Mouse (Mus musculus) left cerebral cortex, postnatal 10 days (tissue): ENCODE results near the gene Clcn3. TPM values are rescaled to one million over a fixed set of nuclear protein-coding genes. Genes with fewer than 3 reads are reported as not detected.

ENCODE experiments used
- DNase-seq, 2 experiments: peaks; one replicate each; pipeline ENCODE4 v3.0.0; 2021 to 2022; ENCODE audit warnings: low spot score in 2 of 2, mixed read lengths in 1 of 2; ENCODE audit errors: extremely low spot score in 1 of 2
- intact Hi-C: fragments of 180-260 bp; cut with DNase I; formaldehyde crosslinking; loops from one replicate; pipeline ENCODE4 v1.15.1; 2025
- total RNA-seq, 2 experiments: library from RNA; stranded (reverse); gene quantifications; 2 replicates each; pipeline ENCODE4 v1.2.3; 2021

Gene Clcn3
- total RNA-seq, 2 experiments from 2014 or later: 146 to 152 TPM

DNA sequence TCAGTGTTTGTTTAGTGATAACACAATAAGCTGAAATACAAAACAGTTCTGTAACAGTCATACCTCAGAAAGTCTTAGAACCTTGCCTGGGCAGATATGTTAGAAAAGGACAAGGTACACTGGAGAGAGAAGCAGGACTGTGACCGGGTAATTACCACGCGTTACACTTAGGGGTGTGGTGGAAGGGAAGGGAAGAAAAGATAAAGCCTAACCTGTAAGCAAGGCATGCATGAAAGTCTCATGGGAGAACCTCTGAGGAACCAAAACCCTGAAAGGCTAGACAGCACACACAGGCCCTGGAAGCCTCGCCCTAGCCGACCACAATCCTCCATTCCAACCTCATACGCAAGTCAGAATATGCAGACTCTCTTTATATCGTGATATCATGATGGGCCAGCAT, 26.3 kb downstream of the Clcn3 start:
- intact Hi-C loops: no loop called here
- no peak for DNase-seq

DNA sequence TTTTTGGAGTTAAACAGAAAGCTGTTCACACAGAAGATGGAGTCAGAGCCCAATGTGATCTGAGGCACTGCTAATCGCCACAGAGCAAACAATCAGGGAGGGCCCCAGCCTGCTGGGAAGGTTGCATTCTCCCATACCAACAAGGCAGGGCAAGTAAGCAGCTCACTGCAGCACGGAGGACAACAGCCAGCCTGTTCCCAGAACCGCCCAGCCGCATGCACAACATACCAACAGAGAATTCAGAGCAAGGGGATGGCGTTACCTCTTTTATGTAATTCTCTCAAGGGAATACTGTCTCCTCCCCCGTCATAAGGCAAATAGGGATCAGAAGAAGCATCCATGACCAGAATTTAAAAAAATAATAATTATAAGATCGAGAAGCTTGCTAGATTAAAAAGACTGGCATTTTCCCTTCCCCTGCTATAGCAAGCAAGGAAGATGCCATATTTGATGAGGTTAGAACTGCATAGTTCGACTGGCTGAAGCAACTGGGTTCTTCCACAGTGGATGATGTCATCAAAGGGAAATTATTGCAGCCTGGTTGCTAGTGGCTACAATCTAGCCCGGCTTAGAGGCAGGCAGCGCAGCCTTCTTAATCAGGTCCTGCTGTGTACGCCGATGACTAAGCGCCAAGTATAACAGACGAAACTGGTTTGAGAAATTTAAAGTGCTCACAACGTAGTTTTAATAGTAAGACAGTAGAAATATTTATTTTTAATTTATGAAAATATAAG, 28.7 kb downstream of the Clcn3 start:
- DNase-seq: peak; percentile 76 to 81
- intact Hi-C loops: no loop called here

DNA sequence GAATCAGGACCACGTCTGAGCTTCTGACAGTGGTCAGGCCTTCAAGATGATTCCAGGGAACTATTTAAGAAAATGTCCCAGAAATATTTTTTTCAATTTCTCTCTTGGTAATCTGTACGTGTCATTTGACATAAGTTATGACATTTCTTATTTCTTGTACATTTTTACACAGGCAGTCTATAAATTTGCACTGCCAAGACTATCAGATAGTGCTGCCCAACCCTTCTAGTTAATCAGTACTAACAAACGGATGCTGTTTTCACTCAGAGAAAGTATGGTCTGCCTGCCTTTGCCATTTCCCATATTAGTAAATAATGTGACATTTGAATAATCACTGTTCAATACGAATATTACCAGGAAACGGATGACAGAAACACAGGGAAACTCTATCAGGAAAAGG, 30.3 kb downstream of the Clcn3 start:
- no peak for DNase-seq
- intact Hi-C loops: no loop called here

DNA sequence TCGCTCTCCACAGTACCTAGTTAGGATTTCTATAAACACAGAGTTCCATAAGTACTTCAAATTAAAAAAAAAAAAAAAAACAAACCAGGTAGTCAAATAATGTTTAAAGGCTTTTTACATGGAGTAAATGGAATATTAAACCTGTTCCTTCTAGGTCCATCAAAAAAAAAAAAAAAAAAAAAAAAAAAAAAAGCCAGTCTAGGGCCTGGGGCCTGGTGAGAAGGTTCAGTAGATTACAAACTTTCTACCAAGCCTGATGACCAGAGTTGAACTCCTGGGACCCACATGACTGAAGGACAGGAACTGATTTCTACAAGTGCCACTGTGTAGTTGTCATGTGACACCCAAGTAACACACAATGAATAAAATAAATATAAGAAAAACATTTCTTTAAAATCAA, 31.3 kb downstream of the Clcn3 start:
- intact Hi-C loops: no loop called here
- no peak for DNase-seq

DNA sequence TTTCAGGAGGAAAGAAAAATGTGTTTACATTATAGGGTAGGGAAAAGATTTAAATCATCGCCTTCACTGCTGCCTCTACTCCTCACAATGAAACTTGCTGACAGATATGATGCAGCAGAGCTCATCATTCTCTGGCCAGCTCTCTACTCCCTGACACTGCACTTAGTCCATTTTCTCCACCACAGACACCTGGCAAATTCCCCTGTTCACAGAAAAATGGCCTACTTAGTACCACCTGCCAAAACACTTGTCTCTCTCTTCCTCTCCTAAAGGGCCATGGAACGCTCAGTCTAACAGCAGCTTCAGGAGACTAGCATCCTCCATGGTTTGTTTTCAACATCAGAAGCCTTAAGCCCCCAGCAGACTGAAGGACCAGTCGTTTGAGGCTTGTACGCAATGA, 31.8 kb downstream of the Clcn3 start:
- intact Hi-C loops: no loop called here

DNA sequence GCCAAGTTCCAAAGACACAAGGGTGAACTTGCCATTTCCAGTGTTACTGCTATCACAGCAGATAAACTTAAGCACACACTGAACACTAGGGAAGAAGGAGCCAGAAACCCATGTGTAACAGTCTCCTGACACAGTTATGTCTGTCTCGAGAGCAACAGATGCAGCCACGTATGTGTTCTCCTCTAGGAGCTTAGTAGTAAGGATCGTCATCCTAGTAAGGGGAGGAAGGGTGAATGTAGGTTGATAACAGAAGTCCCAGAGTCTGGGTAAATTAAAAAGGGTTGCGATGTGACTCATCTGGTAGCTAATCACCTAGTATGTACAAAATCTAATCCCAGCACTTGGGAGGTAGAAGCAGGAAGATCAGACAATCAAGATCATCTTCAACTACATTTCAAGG, 33.2 kb downstream of the Clcn3 start:
- intact Hi-C loops: no loop called here
- DNase-seq: no peak

More for the DNA sequence above, 31.8 kb downstream of the Clcn3 start:
- no peak for DNase-seq

DNA sequence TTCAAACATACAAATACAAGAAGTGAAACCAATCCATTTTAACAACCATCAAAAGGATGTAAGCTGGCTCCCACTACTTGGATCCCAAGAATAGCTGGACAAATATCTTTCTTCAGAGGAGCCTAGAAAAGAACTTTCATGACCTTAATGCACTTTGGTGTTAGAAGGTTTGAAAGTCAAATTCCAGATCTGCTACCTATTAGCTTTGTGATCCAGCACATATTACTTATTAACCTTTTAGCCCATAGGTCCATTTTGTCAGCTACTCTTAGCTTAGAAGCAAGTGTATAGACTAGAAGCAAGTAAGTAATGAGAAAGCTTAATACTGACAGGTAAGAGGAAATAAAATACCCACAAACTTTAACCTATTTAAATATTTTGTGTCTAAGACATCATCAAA, 35.6 kb downstream of the Clcn3 start:
- intact Hi-C loops: no loop called here
- no peak for DNase-seq

DNA sequence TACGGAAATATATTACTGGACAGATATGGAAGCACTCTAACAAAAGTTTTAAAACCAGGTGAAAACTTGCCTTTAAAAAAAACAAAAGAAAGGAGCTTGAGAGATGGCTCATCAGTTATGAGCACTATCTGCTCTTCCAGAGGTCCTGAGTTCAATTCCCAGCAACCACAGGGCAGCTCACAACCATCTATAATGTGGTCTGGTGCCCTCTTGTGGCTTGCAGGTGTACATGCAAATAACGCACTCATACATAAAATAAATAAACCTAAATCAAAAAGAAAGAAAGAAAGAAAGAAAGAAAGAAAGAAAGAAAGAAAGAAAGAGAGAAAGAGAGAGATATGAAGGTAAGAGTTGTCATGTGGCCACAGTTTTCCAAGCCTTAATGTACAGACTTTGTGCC, 40.2 kb downstream of the Clcn3 start:
- DNase-seq: no peak
- intact Hi-C loops: no loop called here

DNA sequence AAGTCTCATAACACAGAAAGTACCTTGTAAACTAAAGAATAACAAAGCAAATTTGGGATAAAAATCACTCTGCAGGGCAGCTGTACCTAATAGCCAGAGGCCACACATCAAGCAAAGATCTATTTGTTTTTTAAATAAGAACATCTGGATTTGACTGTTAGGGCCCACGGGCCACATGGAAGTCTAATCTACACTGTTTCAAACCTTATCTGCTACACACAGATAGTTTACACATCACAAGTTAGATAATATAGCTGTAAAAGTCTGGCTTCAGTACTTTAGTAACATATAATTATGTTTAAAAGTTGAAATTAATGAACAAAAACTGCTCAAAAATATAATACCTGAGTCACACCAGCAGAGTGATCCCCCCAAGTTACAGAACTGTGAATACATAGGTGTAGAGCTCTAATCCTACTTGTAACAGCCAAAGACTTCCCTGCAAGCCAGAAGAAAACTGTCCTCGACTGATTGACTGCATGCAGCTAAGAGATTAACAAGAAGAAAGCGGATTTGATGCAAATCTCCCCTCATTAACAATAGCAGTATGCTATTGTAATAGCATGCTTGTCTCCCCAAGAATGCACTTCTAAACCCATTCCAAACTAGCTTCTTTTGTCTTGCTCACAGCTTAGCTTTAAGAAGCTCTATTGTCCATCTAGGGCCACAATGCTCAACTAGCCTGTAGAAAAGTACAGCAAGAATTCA, 44.2 kb downstream of the Clcn3 start:
- DNase-seq: no peak
- intact Hi-C loops: no loop called here

DNA sequence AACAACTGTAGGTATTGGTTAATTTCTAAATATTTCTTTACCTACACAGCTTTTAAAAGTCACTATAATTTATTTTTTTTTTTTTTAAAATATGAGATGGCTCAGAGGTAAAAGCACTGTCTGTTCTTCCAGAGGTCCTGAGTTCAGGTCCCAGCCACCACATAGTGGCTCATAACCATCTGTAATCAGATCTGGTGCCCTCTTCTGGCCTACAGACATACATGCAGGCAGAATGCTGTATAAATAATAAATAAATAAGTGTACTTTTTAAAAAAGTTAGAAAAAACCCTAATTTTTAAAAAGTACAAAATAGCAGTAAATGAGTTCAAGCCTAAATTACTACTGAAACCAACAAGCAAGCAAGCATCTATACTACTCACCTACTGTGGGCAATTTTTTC, 49.5 kb downstream of the Clcn3 start:
- intact Hi-C loops: no loop called here
- no peak for DNase-seq

DNA sequence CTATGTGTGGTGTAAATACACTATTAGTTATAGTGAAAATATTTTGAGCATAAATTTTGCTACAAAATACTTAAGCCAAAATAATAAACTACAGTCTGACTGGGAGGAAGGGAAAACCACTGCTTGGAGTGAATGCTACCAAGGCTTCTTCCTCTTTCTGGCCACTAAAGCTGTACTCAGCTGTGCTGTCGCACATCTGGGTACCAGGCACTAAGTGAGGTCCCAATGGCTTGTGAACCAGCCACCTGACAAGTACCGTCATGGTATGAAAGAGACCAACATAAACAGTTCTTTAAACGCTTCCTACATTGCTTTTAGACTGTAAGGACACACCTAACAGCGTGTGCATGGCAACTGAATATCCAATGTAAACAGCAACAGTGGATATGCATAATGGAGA, 62.9 kb downstream of the Clcn3 start:
- no peak for DNase-seq
- intact Hi-C loops: no loop called here

DNA sequence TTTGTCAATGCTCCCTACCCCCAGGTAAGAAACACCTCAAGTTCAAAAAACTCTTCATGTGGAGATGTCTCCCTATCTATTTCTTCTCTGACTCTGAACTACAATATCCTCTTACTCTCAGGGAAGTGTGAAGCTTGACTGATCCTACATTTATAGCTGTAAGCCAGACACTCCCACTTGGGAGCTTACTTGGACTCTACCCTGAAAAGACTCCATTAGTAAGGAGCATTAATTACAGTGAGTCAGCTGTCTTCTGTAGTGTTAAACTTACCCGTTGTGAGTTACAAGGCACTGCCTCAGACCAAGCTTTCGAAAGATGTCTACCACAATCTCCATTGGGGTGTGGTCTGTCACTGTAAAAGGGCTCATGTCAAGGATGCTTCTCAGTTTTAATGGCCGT, 64.0 kb downstream of the Clcn3 start:
- DNase-seq: no peak
- intact Hi-C loops: no loop called here

DNA sequence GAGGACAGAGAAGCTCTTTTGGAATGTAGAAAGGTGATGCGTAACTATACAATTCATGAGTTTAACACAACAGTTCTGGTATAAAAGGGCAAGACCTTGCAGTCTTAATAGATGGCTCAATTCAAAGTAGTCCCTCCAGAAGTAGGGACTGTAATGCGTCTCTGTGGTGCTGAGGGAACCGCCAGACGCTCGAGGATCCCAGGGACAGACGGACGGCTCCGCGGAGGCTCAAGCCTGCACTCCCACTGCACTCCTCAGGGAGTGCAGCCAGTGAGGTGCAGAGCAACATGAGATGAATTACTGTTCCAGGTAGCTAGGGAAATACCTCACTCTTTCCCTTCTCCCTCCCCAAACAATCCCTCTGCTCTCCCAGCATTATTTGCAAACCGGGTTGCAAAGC, 70.5 kb downstream of the Clcn3 start:
- DNase-seq: no peak
- intact Hi-C loops: no loop called here

DNA sequence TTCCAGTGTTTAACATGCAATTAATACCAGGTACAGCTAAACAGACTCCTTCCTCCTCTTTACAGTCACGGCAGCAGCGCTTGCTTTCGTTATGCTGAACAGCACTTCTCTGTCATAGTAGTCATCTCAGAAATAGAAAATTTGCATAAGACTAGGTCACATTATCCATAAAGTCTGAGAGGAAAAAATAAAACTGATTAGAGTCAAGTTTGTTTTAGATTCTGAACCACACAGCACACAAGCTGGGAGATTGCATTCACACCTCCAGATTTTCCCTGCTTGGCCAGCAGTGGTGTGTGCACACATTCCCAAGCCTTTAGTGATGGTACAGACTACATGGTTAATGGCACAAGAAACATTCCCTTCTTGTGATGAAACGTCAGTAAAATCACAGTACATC, 71.0 kb downstream of the Clcn3 start:
- intact Hi-C loops: no loop called here
- DNase-seq: no peak

DNA sequence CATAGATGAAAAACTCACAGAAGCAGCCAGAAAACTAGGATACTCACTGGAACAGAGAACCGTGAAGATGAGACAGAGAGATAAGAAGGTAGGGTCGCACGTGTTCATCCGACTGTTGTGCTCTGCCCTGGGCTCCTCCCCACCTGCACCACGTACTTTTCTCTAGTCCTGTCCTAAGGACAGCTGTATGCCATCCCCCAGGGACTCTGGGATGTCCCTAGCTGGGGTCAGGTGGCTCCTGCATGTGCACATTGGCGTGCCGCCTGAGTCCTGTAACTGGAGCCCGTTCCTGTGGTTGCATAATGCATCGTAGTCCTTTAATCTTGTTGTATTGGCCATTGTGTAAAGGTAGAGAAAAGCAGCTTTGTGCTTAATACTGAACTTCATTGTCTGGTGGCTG, 83.0 kb downstream of the Clcn3 start:
- DNase-seq: peak in 1 of 2 experiments; percentile 32
- intact Hi-C loops: no loop called here

DNA sequence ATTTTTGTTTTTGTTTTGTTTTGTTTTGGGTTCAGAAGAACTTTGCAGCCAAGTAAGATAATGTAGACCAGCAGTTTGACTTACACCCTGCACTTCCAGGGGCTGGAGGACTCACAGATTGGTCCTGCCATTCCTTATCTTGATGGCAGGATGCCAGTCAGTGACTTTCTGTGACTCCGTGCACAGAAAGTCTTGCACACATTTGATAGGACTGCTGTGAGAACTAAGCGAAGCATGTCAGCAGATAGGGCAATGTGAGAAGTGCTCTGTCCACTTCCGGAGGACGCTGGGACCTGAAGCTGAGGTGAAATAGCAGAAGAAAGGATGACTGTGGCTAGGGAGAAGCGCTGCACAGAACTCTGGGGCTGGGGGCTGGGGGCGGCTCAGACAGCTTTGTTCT, 87.2 kb downstream of the Clcn3 start:
- intact Hi-C loops: no loop called here
- DNase-seq: no peak

DNA sequence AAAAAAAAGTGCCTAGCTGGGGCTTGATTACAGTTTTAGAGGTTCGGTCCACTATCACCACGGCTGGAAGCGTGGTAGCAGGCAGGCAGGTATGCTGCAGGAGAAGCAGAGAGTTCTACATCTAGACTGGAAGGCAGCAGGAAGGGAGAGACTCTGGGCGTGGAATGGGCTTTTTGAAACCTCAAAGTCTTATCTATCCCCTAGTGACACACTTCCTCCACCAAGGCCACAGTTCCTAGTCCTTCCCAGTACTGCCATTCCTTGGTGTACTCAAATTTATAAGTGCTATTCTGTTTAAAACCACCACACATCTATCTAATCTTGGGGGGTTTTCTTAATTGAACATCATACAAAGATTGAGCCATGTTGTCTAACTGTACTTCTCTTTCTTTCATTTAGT, 91.3 kb downstream of the Clcn3 start:
- intact Hi-C loops: no loop called here
- DNase-seq: no peak

DNA sequence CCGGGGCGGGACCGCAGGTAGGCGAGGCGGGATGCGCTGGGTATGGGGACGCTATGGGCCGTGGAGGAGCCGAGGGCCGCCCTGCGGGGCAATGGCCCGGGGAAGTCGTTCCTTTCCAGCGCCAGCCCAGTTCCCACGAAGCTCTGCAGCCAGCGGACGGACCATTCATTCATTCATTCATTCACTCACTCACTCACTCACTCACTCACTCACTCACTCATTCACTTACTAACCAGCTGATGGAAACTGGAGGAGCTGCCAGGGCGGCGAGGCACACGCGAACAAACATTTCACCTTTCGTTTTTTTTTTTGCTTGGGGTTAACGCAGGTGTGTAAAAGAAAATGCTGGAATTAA, 92.6 kb downstream of the Clcn3 start:
- no peak for DNase-seq
- intact Hi-C loops: no loop called here

DNA sequence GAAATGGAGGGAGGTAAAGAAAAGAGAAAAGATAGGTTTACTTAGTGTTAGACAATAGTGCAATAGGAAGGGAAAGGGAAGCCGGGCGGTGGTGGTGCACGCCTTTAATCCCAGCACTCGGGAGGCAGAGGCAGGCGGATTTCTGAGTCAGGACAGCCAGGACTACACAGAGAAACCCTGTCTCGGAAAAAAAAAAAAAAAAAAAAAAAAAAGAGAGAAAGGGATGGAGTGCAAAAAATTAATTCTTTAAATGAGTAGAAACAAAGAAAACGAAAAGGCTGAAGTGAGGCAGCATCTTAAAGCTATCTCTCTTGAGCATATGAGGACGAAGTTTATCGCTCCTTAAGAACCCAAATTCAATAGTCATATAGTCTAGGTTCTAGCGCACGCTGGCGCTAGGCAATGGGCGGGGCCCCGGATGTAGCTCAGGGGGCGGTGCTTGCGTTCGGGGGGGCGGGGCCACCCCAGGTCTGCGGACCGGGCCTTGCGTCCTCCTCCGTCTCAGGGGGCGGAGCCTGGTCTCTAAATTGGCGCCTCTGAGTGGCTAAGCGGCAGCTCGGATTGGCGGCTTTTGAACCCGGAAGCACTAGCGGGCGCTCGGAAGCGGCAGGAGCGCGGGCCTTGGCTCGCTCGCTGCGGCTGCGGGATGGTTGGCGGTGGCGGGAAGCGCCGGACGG, 93.1 kb downstream of the Clcn3 start, which contains the start of gene Hpf1:
Gene Hpf1 (plus strand): TSS at position 576 of the 677 bp plus-strand sequence.
- intact Hi-C loops: no loop called here
- DNase-seq: peak; percentile 91 to 98

DNA sequence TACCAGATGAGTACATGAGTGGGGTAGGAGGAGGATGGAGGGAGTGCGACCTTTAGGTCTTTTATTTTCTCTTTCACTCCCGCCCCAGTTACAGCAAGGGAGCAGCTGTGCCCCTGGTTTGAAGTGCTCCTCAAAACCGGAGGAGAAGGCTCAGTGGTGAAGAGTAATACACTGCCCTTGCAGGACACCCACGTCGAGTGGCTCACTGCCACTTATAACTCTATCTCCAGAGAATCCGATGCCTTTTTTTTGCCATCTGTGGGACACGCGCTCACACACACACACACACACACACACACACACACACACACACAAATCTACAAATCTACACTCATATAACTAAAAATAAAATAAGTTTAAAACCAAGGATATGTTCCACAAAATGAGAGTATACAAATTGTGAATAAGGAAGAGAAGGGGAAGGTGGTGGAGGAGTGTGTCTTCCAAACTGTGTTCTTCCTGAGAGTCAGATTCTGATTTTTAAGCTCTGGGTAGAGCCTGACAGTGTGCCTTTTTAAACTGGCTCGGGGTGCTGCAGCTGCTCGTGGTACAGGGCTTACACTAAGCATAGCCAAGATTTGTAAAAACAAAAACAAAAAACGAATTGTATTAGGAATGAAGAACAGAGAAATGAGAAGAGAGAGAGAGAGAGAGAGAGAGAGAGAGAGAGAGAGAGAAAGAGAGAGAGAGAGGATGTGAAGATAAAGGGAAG, 93.8 kb downstream of the Clcn3 start:
- intact Hi-C loops: no loop called here
- no peak for DNase-seq
